Mouse (Mus musculus): Measurements from ENCODE around the gene Arrdc2. TPM values are rescaled to one million over a fixed set of nuclear protein-coding genes. Genes with fewer than 3 reads are reported as not detected.

The Arrdc2 gene
- total RNA-seq, 2 experiments from 2014 or later = 58.3 to 202 TPM

- peak; percentile 99 for DNase-seq (ENCODE audit: low spot score)
Observed at GRCm38 (mm10) chr8:70865350-70866000, 26.0 kb upstream of the Arrdc2 start.

- no peak for DNase-seq (ENCODE audit: low spot score)
Observed at GRCm38 (mm10) chr8:70864712-70865221, 25.2 kb upstream of the Arrdc2 start.

GRCm38 (mm10) chr8:70863956-70864711 is 24.6 kb upstream of the Arrdc2 start:
- DNase-seq (ENCODE audit: low spot score) = no peak

GRCm38 (mm10) chr8:70862824-70863641 is 23.5 kb upstream of the Arrdc2 start, which contains the start of gene Kcnn1:
TSS of gene Kcnn1 (minus strand) at chr8:70863258.
- DNase-seq (ENCODE audit: low spot score) = no peak

GRCm38 (mm10) chr8:70857516-70857915 is 18.0 kb upstream of the Arrdc2 start:
- DNase-seq (ENCODE audit: low spot score) = no peak

GRCm38 (mm10) chr8:70856541-70857197 is 17.1 kb upstream of the Arrdc2 start:
- peak; percentile 86 for DNase-seq (ENCODE audit: low spot score)

- DNase-seq (ENCODE audit: low spot score) = no peak
Observed at GRCm38 (mm10) chr8:70856028-70856427, 16.5 kb upstream of the Arrdc2 start.

- DNase-seq (ENCODE audit: low spot score) = no peak
Observed at GRCm38 (mm10) chr8:70853863-70854262, 14.3 kb upstream of the Arrdc2 start.

GRCm38 (mm10) chr8:70852595-70853231 is 13.2 kb upstream of the Arrdc2 start:
- no peak for DNase-seq (ENCODE audit: low spot score)

GRCm38 (mm10) chr8:70851837-70852236 is 12.3 kb upstream of the Arrdc2 start:
- DNase-seq (ENCODE audit: low spot score) = no peak

- no peak for DNase-seq (ENCODE audit: low spot score)
Observed at GRCm38 (mm10) chr8:70850947-70851346, 11.4 kb upstream of the Arrdc2 start.

GRCm38 (mm10) chr8:70850132-70850845 is 10.8 kb upstream of the Arrdc2 start:
- DNase-seq (ENCODE audit: low spot score) = no peak

GRCm38 (mm10) chr8:70849333-70849990 is 9.9 kb upstream of the Arrdc2 start:
- DNase-seq (ENCODE audit: low spot score) = peak; percentile 84

- DNase-seq (ENCODE audit: low spot score) = no peak
Observed at GRCm38 (mm10) chr8:70846371-70847154, 7.0 kb upstream of the Arrdc2 start.

GRCm38 (mm10) chr8:70845108-70845507 is 5.6 kb upstream of the Arrdc2 start:
- DNase-seq (ENCODE audit: low spot score) = no peak

- peak; percentile 91 for DNase-seq (ENCODE audit: low spot score)
Observed at GRCm38 (mm10) chr8:70844523-70844922, 5.0 kb upstream of the Arrdc2 start.

- DNase-seq (ENCODE audit: low spot score) = no peak
Observed at GRCm38 (mm10) chr8:70843941-70844340, 4.4 kb upstream of the Arrdc2 start.

GRCm38 (mm10) chr8:70843214-70843773 is 3.8 kb upstream of the Arrdc2 start:
- no peak for DNase-seq (ENCODE audit: low spot score)
